Mouse (Mus musculus) T-cell, adult 2 months (primary cell): ENCODE data around the gene Cnr2.

Source experiments
- DNase-seq: peaks from one replicate; pipeline ENCODE4 v3.0.0; 2022; ENCODE audit warnings: low spot score

Gene Cnr2

GRCm38 (mm10) chr4:135895071-135895571 lies at the start of gene Cnr2:
Gene Cnr2 (plus strand): TSS chr4:135895394.
- peak; percentile 51 for DNase-seq

DNA sequence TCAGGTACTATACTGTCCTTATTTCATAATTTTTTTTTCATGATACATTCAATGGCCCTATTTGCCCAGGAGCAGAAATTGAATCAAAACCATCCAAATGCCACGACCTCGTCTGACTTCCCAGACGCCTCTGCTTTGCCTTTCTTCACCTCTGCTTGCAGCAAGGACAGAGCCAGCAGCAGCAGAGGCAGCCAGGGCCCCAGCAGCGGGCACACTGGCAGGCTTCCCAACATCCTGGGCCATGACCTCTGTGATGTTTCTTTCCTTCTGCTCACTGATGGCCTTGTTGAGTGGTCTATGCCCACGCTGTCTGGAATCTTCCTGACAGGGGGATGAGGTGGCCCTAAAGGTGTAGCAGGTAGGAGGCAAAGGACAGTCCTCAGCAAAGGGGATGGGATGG lies 47.6 kb upstream of the Cnr2 start:
- no peak for DNase-seq

GRCm38 (mm10) chr4:135850411-135851095 lies 44.6 kb upstream of the Cnr2 start:
- peak; percentile 70 for DNase-seq

GRCm38 (mm10) chr4:135851942-135852341 lies 43.3 kb upstream of the Cnr2 start:
- no peak for DNase-seq

DNA sequence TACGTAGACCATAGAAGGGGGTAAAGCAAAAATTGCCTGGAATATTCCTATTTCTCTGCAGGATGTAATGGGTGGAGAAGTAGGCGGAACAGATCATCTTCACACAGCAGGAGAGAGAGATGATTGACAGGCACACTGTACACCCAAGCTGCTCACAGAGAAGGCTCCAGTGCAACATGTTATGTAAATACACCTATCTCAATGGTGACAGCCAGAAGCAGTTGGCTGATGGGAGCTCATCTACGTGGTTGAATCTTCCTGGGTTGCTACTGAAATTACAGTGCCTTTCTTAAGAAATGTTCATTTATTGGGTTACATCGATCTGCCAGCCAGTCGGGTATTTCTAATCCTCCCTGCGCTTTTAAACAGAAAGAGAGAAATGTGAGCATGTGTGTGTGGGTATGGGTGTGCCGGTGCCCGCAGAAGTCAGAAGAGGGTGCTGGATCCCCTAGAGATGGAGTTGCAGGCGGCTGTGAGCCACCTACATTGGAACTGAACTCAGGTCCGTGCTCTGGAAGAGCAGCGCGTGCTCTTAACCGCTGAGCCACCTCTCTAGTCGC lies 41.1 kb upstream of the Cnr2 start:
- no peak for DNase-seq

- DNase-seq: no peak
These were observed 40.6 kb upstream of the Cnr2 start for GRCm38 (mm10) chr4:135854630-135855029.

- DNase-seq: no peak
These were observed 40.1 kb upstream of the Cnr2 start for GRCm38 (mm10) chr4:135855080-135855479.

GRCm38 (mm10) chr4:135855536-135856222 lies 39.5 kb upstream of the Cnr2 start, which contains the start of gene Srsf10:
Gene Srsf10 (plus strand): TSS chr4:135855747.
- DNase-seq: peak; percentile 96

DNA sequence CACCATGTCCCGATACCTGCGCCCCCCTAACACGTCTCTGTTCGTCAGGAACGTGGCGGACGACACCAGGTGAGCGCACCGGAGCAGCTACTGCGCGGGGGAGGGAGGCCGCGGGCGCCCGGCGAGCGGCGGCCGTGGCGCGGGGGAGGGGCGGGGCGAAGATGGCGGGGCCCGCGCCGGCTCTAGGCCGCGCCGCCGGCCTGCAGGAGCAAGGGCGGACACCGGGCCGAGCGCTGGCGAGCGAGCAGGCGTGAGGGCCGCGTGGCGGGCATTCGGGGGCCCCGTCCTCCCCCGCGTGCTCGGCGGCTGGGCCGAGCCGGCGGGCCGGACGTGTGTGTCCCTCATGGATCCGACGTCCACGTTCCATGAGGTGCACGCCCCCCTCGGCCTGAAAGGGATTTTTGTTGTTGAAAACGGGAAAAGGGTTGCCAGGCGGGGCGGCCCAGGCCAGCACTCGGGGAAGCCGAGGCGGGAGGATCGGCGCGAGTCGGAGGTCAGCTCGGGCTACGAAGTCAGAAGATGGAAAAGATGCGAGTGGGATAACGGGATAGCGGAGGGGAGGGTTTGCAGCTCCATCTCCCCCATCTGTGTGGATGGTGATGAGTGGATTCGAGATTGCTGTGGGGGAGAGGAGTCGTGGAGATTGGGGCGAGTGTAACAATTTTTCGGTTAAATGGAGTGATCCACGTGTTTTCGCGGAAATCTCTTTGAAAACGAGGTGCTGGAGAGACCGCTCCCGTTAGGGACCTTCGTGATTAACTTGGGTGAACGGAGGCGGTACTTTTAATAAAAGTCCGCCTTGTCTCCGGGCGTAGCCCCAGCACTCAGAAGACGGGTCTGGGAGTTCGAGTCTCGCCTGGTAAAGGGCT lies 38.7 kb upstream of the Cnr2 start:
- DNase-seq: peak; percentile 33

- peak; percentile 16 for DNase-seq
These were observed 37.5 kb upstream of the Cnr2 start for GRCm38 (mm10) chr4:135857597-135858186.

GRCm38 (mm10) chr4:135868996-135869395 lies 26.2 kb upstream of the Cnr2 start:
- DNase-seq: peak; percentile 40

DNA sequence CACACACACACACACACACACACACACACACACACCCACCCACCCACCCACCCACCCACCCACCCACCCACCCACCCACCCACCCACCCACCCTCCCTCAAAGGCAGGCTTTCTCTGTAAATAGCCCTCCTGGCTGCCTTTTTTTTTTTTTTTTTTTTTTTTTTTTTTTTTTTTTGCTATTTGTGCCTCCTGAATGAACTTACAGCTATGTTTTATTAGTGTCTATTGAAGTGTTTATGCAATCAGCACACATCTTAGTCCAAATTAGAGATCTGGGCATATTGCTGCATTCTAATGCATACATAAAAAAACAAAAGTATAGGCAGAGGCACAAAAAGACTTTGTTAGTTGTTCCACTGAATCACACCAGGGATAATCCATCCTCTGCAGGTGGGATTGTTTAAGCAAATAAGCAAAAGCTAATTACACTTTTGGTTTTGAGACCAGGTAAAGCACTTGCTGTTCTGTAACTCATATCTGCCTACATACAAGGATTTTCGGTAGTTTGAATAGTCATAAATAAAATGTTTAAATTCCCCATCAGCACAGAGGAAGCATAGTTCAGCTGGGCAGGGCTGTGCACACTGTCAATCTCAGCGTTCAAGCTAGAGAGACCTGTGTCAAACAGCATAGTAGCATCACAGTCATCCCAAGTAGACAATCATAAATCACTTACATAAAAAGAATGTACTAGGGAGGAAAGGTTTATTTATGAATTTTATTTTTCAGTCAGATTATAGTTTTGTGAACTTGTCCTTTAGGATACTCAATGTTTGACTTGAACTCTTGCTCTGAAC lies 24.8 kb upstream of the Cnr2 start:
- DNase-seq: no peak

- no peak for DNase-seq
These were observed 23.2 kb upstream of the Cnr2 start for GRCm38 (mm10) chr4:135872015-135872414.

DNA sequence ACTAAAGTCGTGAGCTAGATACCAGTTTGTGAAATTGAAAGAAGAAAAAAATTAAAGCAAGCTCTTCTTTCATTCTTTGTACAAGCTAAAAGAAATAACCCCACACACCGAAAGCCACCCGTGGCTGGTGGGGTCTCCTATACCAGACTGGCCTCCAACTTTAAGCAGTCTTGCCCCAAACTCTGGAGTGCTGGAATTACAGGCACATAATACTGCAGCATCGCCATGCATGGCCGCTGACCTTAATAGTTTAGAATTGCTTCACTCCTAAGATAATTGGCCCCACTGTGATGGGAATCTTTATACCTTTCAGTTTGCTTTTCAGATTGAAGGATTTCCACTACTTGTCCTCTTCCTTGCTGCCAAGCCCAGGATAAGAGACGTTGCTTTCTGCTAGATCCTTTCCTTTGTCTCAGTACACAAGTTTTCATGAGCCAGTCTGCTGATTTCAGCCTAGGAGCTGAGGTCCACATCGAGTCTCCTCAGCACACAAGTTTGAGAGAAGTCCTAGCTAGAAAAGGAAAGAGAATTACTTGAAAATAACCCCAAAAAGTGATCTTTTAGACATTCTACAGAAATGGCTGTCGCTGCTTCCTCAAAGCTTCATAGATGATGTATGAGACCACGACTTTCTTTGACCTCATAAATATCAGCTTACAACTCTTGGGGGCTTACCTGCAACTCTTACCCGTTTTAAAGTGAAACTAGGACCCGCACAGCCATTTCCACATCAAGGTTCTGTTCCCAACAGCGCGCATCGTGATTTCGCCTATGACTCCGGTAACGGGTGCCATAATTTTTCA lies 22.4 kb upstream of the Cnr2 start:
- DNase-seq: no peak

DNA sequence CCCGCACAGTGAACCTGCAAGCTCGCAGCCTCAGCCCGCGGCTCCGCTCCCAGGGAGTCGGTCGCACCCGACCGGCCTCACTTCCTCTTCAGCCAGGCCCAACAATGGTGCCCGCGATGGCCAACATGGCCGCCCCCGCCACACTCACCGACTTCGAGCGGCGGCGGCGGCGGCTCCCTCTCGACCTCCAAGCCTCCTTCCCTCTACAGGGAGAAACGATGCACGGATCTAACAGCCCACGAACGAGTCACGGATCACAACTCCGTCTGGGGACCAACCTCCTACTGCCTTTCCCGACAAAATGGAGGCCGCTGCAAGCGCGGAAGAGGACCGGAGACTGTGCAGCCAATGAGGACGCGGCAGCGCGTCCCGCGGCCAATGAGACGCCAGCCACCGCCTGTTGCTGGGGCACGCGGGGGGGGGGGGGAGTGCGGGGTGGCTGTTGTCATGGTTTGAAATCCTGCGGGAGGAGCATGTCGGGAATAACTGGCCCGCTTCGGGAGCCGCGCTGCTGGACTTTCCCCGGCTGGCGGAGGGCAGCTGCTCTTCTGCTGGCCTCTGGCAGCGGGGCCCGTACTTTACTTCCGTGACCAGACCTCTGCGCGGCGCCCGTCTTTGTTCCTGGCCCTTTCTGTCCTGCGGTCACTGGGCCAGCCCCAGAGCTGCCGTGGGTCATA lies 21.5 kb upstream of the Cnr2 start, which contains the start of gene Pnrc2:
Gene Pnrc2, minus strand, starts transcription at position 325 of the 677 bp plus-strand sequence.
- peak; percentile 88 for DNase-seq

DNA sequence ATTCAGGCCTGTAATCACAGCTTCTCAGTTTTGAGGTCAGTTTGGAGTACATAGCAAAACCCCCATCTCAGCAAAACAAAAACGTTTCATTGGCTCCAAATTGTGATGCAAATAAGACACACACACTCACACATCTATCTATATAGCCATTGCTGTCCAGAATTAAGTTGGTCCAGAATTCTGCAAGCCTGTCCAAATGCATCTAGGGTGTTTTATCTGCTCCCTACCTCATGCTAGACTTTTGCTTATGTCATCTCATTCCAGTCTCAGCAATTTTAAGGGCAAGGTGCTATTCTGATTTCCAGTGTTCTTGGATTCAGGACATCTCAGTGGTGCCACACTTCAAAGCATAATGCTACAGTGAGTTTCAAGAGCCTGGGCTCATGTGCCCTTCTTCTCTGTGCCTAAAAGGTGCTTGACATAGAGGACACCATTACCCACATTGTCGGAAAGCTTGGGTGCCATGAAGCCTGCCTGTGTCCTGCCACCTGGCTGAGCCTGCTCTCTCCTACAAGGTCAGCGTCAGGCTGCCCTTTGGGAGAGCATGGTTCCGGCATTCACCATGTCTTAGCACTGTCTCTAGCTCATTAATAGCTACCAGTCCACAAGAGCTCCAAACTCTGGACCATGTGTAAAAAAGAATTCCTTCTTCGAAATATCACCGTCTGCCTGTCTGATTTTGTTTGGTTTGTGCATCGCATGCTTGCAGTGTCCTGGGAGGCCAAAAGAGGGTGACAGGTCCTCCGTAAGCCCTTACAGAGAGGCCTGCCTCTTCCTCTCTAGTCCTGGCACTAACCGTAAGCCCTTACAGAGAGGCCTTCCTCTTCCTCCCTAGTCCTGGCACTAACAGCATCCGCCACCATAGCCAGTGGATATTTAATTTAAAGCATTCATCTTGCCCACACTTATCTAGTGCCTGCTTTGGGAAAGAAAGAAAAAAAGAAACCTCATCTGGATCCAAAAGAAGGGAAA lies 20.3 kb upstream of the Cnr2 start:
- DNase-seq: no peak

GRCm38 (mm10) chr4:135875546-135875945 lies 19.6 kb upstream of the Cnr2 start:
- DNase-seq: peak; percentile 44

DNA sequence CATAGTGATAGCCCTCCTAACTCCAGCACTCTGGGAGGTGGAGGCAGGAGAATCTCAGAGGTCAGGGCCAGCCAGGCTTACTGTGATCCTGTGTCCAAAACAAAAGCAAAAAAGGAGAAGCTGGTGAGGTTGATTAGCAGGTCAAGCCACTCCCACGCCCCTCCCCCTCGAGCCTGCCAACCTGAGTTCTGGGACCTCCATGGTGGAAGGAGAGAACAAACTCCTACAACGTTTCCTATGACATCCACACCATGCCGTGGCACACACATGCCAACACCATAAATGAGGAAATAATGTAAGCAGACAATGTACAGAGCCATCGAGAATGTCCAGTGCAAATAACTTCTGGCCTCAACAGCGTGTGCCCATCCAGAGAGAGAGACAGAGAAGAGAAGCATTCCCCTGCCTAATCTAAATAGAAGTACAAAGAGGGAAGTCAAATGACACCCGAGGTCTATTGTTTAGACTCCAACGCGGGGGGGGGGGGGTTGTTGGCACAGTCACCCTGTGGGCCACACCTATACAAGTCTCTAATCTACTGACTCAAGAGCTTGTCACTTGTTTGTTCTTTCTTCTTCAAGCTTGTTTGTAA lies 19.1 kb upstream of the Cnr2 start:
- DNase-seq: no peak
